Mouse (Mus musculus): ENCODE measurements at regions not wholly inside any gene's neighbourhood (a gene's known extent, or its start where the extent isn't known, plus 50 kb on each side); places are given as distances from the start of the nearest gene placed in this dataset.

GRCm38 (mm10) chr12:107231629-107232028 is 256.8 kb upstream of the 3110018I06Rik start:
- DNase-seq (ENCODE audit: low spot score in 2 of 2): no peak

DNA sequence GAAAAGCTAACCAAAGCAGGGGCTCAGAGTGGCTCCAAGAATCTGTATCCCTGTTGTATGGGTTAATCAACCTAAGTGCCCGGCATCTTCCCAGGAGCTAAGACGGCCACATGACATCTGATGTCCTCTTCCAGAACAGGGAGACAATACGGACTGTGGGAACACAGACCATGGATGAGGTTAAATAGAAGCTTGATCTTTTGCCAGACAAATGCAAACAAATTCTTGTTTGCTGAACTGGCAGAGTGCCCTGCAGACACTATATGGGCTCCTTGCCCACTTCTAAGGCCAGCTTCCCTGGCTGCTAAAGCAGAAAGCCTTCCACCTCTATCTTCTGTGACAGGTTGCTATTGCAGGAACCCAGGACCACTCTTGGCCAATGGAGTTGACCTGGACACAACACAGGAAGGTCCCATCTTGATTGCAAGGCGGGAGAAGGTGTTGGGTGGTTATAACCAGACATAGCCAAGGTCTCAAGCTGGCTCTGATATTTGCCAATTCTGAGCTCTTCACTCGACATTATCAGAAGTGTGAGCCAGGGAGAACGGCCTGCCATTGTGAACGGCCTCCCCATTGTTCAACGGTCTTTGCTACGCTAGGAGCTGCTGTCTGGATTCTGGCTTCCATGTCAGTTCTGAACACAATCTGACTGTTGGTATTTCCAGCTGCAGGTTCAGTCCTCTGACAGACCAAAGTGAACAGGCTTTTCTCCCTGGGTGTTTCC is 237.5 kb upstream of the 3110018I06Rik start:
- DNase-seq (ENCODE audit: low spot score in 2 of 2): no peak

GRCm38 (mm10) chr12:107251981-107252380 is 236.5 kb upstream of the 3110018I06Rik start:
- DNase-seq (ENCODE audit: low spot score in 2 of 2): no peak

DNA sequence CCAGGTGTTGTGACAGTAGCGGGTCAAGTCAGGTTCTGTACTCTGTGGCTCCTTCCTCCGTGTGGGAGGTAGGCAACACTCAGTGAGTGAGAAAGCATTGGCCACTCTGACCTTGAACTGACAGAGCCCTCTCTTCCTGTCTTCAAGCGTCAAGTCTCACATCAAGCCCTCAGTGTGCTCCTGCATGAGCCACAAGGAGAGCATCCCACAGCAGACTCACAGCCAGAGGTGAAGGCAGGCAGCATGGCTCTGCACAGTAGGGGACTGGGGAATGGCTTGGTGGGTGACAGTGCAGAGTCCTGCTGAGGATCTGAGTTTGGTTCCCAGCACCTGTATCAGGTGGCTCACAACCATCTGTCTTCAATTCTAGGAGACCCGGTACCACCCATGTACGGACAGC is 226.4 kb upstream of the 3110018I06Rik start:
- no peak for DNase-seq (ENCODE audit: low spot score in 2 of 2)

DNA sequence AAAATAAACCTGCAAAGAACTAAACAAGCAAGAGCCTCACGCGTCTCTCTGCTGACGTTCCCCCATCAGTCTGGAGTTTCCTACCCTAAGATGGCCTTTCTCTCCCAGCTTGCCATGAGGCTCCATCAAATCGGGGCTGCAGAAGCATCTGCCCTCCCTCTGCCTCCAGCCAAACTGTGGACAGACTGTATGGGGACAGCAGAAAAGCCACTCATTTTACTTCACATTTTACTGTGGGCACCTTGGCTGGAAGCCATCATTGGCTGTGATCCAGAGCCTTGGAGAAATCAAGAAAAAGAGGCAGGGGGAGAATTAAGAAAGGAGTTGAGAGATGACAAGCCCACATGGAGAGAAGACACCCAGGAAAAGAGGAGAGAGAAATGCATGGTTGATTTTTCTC is 225.9 kb upstream of the 3110018I06Rik start:
- DNase-seq (ENCODE audit: low spot score in 2 of 2): no peak

- DNase-seq (ENCODE audit: low spot score in 2 of 2): no peak
These were observed 221.7 kb upstream of the 3110018I06Rik start for GRCm38 (mm10) chr12:107266696-107267095.

DNA sequence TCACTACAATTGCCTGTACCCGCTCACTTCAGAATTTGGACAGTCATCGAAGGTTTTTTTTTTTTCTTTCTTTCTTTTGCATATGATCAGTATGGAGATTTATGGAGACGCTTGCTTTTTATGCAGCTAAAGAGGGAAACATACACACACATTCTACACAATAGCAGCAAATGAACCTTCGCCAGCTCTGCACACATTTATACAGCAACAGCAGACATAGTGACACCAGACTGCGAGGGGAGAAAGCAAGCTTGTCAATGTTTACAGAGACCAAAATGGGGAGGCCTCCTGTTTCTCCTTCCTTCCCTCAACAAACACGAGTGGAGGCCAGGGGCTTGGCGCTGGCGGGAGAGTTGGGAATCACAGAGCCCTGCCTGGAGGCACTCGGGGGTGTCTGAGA is 202.8 kb upstream of the 3110018I06Rik start:
- DNase-seq (ENCODE audit: low spot score in 2 of 2): no peak

- DNase-seq (ENCODE audit: low spot score in 2 of 2): no peak
These were observed 197.1 kb upstream of the 3110018I06Rik start for GRCm38 (mm10) chr12:107291377-107291776.

DNA sequence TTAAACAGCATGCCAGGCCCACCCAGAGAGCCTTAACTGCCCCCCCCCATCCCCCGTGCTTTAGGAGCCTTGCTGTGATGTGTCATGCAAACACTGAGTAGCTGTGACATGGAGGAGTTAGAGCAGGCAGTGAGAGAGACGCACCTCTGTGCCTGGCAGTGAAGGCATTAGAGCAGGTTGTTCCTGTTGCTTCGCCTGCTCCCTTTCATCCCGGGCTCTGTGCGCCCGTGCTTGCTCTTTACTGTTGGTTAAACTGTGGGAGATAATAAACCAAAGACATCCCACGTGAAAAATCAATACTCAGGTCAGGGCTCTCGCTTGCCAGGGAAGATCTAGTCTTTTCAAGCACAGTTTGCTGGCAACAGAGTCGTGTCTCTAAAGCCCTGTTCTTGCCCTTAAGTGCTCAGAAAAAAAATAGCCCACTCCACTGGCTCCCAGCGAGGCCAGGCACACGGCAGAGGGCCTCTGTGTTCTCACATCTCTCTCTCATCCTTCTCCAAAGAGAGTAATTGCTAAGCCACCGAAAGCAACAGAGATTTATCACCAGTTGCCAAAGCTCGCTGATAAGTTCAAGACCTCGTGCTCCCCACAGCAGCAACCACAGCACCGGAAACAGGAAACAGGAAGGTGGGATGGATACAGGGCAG is 181.2 kb upstream of the 3110018I06Rik start:
- DNase-seq (ENCODE audit: low spot score in 2 of 2): no peak

GRCm38 (mm10) chr12:107315446-107315845 is 173.0 kb upstream of the 3110018I06Rik start:
- DNase-seq (ENCODE audit: low spot score in 2 of 2): no peak

- no peak for DNase-seq (ENCODE audit: low spot score in 2 of 2)
These were observed 165.6 kb upstream of the 3110018I06Rik start for GRCm38 (mm10) chr12:107322861-107323260.

GRCm38 (mm10) chr12:107326101-107326500 is 162.3 kb upstream of the 3110018I06Rik start:
- DNase-seq (ENCODE audit: low spot score in 2 of 2): no peak

- no peak for DNase-seq (ENCODE audit: low spot score in 2 of 2)
These were observed 161.2 kb upstream of the 3110018I06Rik start for GRCm38 (mm10) chr12:107327107-107327770.

DNA sequence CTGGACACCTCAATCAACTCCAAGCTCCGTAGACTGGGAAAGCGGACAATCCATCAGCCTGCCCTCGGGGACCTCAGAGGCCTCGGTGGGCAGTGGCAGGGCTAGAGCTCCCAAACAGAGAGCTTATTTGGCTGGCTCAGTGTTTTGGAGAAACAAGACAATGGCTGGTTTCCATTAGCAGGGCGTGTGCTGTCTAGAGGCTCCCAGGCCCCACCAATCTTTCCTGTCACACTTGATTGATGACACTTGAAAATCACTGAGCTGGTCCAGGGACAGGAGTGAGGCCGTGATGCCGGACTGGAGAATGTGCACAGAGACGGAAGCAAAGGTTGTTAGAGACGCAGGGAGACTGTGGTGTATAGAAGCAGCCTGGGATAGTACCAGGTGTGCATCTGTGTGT is 159.4 kb upstream of the 3110018I06Rik start:
- DNase-seq (ENCODE audit: low spot score in 2 of 2): no peak

DNA sequence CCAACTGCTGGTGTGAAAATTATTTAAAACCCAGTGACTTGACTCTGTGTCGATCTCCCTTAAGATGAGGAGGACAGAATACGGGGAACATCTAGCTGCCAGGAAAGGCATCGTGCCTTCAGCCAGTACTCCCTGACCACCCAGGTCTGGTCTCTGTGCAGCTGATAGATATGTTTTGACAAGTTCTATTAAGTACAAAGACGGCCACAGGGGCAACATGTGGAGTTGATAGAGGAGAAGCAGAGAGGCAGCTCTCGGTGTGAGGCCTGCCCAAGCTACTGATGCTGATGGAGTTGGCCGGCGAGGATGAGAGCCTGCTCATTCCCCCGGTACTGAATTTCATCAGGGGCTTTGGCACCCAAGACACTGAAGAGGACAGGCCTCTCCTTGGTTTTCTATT is 154.1 kb upstream of the 3110018I06Rik start:
- no peak for DNase-seq (ENCODE audit: low spot score in 2 of 2)

GRCm38 (mm10) chr12:107335106-107335505 is 153.3 kb upstream of the 3110018I06Rik start:
- DNase-seq (ENCODE audit: low spot score in 2 of 2): no peak

DNA sequence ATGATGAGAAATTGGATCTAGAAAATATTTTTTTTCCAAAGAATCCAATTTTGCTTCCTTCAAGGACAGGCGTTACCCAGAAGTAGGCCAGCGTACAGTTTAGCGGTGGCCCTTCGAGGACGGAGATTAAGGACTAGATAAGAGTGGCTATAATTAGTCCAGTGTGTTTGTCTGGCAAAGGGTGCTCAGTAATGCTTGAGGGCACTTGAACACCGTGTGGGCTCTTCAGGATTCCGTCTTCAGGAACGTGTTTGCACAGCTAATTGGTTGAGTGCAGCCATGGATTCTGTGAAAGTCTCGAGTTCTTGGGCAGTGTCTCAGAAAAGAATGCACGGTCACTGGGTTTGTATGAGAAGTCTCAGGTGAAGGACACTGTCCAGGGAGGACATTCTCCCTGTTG is 149.7 kb upstream of the 3110018I06Rik start:
- DNase-seq (ENCODE audit: low spot score in 2 of 2): no peak

DNA sequence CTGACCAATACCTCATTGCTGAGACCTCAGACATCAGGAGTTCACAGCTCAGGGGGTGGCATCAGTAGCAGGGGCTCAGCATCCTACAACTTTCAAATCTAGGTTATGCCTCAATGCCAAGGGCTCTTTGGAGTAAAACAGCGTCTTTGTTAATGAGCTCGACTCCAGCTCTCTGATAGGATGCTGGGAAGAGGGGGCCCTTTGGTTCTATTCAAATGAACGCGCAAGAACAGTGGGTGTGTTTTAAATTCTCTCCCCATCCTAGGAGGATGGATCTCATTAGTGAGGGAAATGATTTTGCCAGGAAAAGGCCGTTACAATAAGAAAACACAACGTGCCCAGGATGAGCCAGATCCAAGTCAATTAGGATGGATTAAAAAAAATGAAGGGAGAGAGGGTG is 132.2 kb upstream of the 3110018I06Rik start:
- no peak for DNase-seq (ENCODE audit: low spot score in 2 of 2)

DNA sequence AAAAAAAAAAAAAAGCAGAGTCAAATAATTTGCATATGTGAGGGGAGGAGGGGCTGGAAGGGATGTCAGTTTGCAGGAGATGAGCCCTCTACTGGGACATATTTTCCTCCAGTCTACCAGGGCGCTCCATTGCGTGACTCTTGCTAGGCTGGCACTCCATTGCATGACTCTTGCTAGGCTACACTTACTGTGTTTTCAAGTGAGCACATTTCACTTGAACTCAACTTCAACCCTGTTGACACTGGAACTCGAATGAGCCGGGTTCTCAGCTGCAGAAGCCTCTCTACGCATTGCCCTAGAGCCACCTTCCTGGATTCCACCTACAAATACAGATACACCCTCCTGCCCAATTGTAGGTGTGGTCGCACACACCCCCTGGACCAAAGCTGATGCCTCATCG is 131.5 kb upstream of the 3110018I06Rik start:
- no peak for DNase-seq (ENCODE audit: low spot score in 2 of 2)

- no peak for DNase-seq (ENCODE audit: low spot score in 2 of 2)
These were observed 127.9 kb upstream of the 3110018I06Rik start for GRCm38 (mm10) chr12:107360511-107360910.

DNA sequence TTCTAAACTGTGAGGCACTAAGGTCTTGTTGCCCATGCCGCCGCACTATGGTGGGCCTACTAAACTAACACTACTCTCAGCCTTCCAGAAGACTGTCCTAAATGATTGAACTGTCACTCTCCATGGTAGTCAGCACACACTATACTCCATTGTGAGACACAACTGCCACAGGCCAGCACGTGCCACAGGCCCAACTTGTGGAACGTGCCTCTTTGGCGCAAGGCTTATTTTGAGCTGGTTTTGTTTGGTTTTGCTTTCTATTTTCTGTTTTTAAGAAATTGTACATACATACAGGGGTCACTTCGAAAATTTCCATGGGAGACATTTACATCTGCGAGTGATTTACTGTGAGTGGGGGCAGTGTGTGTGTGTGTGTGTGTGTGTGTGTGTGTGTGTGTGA is 126.8 kb upstream of the 3110018I06Rik start:
- DNase-seq (ENCODE audit: low spot score in 2 of 2): no peak

DNA sequence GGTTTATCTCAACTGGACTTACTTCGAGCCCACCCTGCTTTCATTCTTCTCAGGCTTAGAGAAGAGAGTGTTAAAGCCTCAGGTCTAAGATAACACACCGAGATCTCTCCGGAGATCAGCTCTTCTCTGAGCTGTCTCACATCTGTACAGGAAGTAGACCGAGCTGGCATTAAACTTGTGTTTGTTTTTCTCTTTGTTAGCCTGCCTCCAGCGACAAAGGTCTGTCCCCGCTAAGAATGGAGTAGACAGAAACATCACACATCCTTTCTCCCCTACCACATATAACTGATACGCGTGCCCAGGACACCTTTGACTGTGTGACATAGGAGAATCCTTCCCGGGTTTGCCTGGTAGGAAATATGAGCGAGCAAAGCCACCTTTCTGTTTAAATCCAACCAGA is 126.3 kb upstream of the 3110018I06Rik start:
- DNase-seq (ENCODE audit: low spot score in 2 of 2): no peak

GRCm38 (mm10) chr12:107372254-107372653 is 116.2 kb upstream of the 3110018I06Rik start:
- DNase-seq (ENCODE audit: low spot score in 2 of 2): no peak
